Mouse (Mus musculus) stomach, postnatal 0 days (tissue): Measurements from ENCODE around the gene Cavin1. TPM values are rescaled to one million over a fixed set of nuclear protein-coding genes. Genes with fewer than 3 reads are reported as not detected.
A peak's percentile ranks its signal among the peaks of the same experiment; 100 is the strongest.

Experiments used
- ATAC-seq: fragments of 200-750 bp; cut with Nextera tagmentation; 2 replicates; pipeline ENCODE4 v1.8.0; 2017; ENCODE audit not compliant: low FRiP score, low TSS enrichment
- DNase-seq: peaks from one replicate; pipeline ENCODE4 v3.0.0-alpha.2; 2016; ENCODE audit warnings: low spot score
- H3K27ac ChIP-seq: fragments of 300-500 bp; sonication (generic); replicated peaks from 2 replicates; pipeline ENCODE4 v1.5.1; 2014; ENCODE audit warnings: mild to moderate bottlenecking, control low read depth
- H3K27me3 ChIP-seq: fragments of 300-500 bp; sonication (generic); 2 replicates; pipeline ENCODE4 v1.6.1; 2014; ENCODE audit warnings: low read length; ENCODE audit not compliant: control insufficient read depth, insufficient read depth
- H3K36me3 ChIP-seq: fragments of 300-500 bp; sonication (generic); 2 replicates; pipeline ENCODE4 v1.6.1; 2014; ENCODE audit warnings: low read length, mixed read lengths; ENCODE audit not compliant: control insufficient read depth, insufficient read depth
- H3K4me1 ChIP-seq: fragments of 300-500 bp; sonication (generic); replicated peaks from 2 replicates; pipeline ENCODE4 v1.6.1; 2014; ENCODE audit warnings: antibody characterized with exemption; ENCODE audit not compliant: control insufficient read depth, insufficient read depth
- H3K4me2 ChIP-seq: fragments of 300-500 bp; sonication (generic); replicated peaks from 2 replicates; pipeline ENCODE4 v1.6.1; 2014; ENCODE audit warnings: low read depth, mild to moderate bottlenecking, control low read depth, moderate library complexity
- H3K4me3 ChIP-seq: fragments of 300-500 bp; sonication (generic); 2 replicates; pipeline ENCODE4 v1.5.1; 2014; ENCODE audit warnings: low read depth, low read length, control low read depth
- H3K9ac ChIP-seq: fragments of 300-500 bp; sonication (generic); 2 replicates; pipeline ENCODE4 v1.6.1; 2014; ENCODE audit warnings: mild to moderate bottlenecking, low read length, control low read depth, mixed read lengths
- H3K9me3 ChIP-seq: fragments of 300-500 bp; sonication (generic); 2 replicates; pipeline ENCODE4 v1.6.1; 2016; ENCODE audit warnings: low read length; ENCODE audit not compliant: control insufficient read depth
- CTCF ChIP-seq: IDR thresholded peaks from 2 replicates; pipeline ENCODE4 v1.5.1; 2016; ENCODE audit warnings: antibody characterized with exemption, low read depth, mild to moderate bottlenecking, moderate library complexity
- EP300 ChIP-seq: optimal IDR thresholded peaks from 2 replicates; pipeline ENCODE3; 2016; ENCODE audit warnings: antibody characterized with exemption
- WGBS: fragments of 180-500 bp; shearing (Covaris S2); extraction: QIAGEN DNeasy Blood & Tissue Kit; methylation state at CpG from one replicate; pipeline ENCODE4 v1.1.7; 2014; 5-methylcytosine and 5-hydroxymethylcytosine counted together
- polyA plus RNA-seq: library from polyadenylated mRNA; unstranded; fragments of >200 nt; fragmentation: Nextera tagmentation; extraction: Ambion mirVana; gene quantifications from 2 replicates; pipeline ENCODE4 v1.2.1, GENCODE M21; 2015

Gene Cavin1
- polyA plus RNA-seq, 1 experiment from 2014 or later, result 331 TPM

- no peak overlapping the region for H3K4me2 ChIP-seq
Measured at GRCm38 (mm10) chr11:100957915-100958469, 12.7 kb downstream of the Cavin1 start.

GRCm38 (mm10) chr11:100957244-100957643, 13.4 kb downstream of the Cavin1 start:
- H3K9ac ChIP-seq, result no peak overlapping the region
- no peaks in the 10 kb centered on the region for H3K27me3 ChIP-seq
- no peak for ATAC-seq
- no peak overlapping the region for H3K4me2 ChIP-seq
- H3K27ac ChIP-seq, result no peak overlapping the region
- H3K36me3 ChIP-seq, result peaks cover 11% of the 10 kb centered on the region
- no peaks in the 10 kb centered on the region for H3K9me3 ChIP-seq
- 6% methylated on average over 5 of the region's 5 CpGs for WGBS
- no peak overlapping the region for H3K4me3 ChIP-seq
- DNase-seq, result peak; percentile 93
- TF ChIP-seq EP300 (no peak), CTCF (peak; percentile 94)
- 0 out of 2 replicates have a peak, but pooled peaks cover 2% of the 10 kb centered on the region for H3K4me1 ChIP-seq

More at GRCm38 (mm10) chr11:100957915-100958469, 12.7 kb downstream of the Cavin1 start:
- 47% methylated on average over 5 of the region's 6 CpGs for WGBS
- H3K27me3 ChIP-seq, result no peaks in the 10 kb centered on the region
- no peak overlapping the region for H3K27ac ChIP-seq
- H3K4me1 ChIP-seq, result peaks cover 5% of the 10 kb centered on the region; the same call in 1 of the 2 replicates
- no peak overlapping the region for H3K4me3 ChIP-seq
- no peak overlapping the region for H3K9ac ChIP-seq
- ATAC-seq (no peak), DNase-seq (no peak)
- no peaks in the 10 kb centered on the region for H3K9me3 ChIP-seq
- TF ChIP-seq EP300 (no peak), CTCF (no peak)
- H3K36me3 ChIP-seq, result peaks cover 11% of the 10 kb centered on the region

- Histone ChIP-seq H3K4me3 (no peak overlapping the region), H3K36me3 (no peaks in the 10 kb centered on the region), H3K27me3 (no peaks in the 10 kb centered on the region), H3K9me3 (no peaks in the 10 kb centered on the region), H3K27ac (no peak overlapping the region), H3K4me2 (no peak overlapping the region), H3K4me1 (no peaks in the 10 kb centered on the region), H3K9ac (no peak overlapping the region)
- TF ChIP-seq EP300 (no peak), CTCF (peak; percentile 58)
- ATAC-seq, result no peak
- 96% methylated on average over 1 of the region's 1 CpGs for WGBS
- DNase-seq, result no peak
Measured at GRCm38 (mm10) chr11:100949540-100949939, 21.1 kb downstream of the Cavin1 start.

GRCm38 (mm10) chr11:100948317-100948716, 22.4 kb downstream of the Cavin1 start:
- H3K27ac ChIP-seq, result no peak overlapping the region
- 44% methylated on average over 4 of the region's 4 CpGs for WGBS
- no peaks in the 10 kb centered on the region for H3K36me3 ChIP-seq
- H3K9ac ChIP-seq, result no peak overlapping the region
- ATAC-seq (no peak), DNase-seq (no peak)
- no peak overlapping the region for H3K4me2 ChIP-seq
- H3K9me3 ChIP-seq, result no peaks in the 10 kb centered on the region
- no peak for TF ChIP-seq CTCF
- no peak for TF ChIP-seq EP300
- no peaks in the 10 kb centered on the region for H3K4me1 ChIP-seq
- H3K4me3 ChIP-seq, result no peak overlapping the region
- no peaks in the 10 kb centered on the region for H3K27me3 ChIP-seq

GRCm38 (mm10) chr11:100947548-100947947, 23.1 kb downstream of the Cavin1 start:
- Histone ChIP-seq H3K4me1 (no peaks in the 10 kb centered on the region), H3K27ac (no peak overlapping the region), H3K4me3 (no peak overlapping the region), H3K36me3 (no peaks in the 10 kb centered on the region), H3K9me3 (no peaks in the 10 kb centered on the region), H3K4me2 (no peak overlapping the region), H3K9ac (no peak overlapping the region), H3K27me3 (no peaks in the 10 kb centered on the region)
- ATAC-seq, result no peak
- no peak for DNase-seq
- TF ChIP-seq EP300 (no peak), CTCF (peak; percentile 54)

GRCm38 (mm10) chr11:100946862-100947261, 23.8 kb downstream of the Cavin1 start:
- Histone ChIP-seq H3K27ac (no peak overlapping the region), H3K36me3 (no peaks in the 10 kb centered on the region), H3K4me1 (no peaks in the 10 kb centered on the region), H3K4me2 (no peak overlapping the region), H3K9ac (no peak overlapping the region), H3K4me3 (no peak overlapping the region), H3K27me3 (no peaks in the 10 kb centered on the region), H3K9me3 (no peaks in the 10 kb centered on the region)
- no peak for DNase-seq
- TF ChIP-seq EP300, result no peak
- no peak for TF ChIP-seq CTCF
- WGBS, result 41% methylated on average over 4 of the region's 4 CpGs
- no peak for ATAC-seq
